Mouse (Mus musculus) thymus, postnatal 4 days (tissue): Measurements from ENCODE around the gene Tomm20.
"Not testable (repeated sequence)": the region's sequence is repeated elsewhere in the genome, so short reads cannot be mapped to it uniquely, and the experiment has no call there.

Source experiments
- DNase-seq: peaks from one replicate; pipeline ENCODE4 v3.0.0; 2021

Tomm20 gene

GRCm38 (mm10) chr8:126916611-126917010, 29.0 kb downstream of the Tomm20 start:
- DNase-seq: no peak

GRCm38 (mm10) chr8:126914609-126915375, 30.9 kb downstream of the Tomm20 start:
- no peak for DNase-seq

GRCm38 (mm10) chr8:126914107-126914490, 31.5 kb downstream of the Tomm20 start:
- DNase-seq: not testable (repeated sequence)

GRCm38 (mm10) chr8:126913241-126914106, 32.2 kb downstream of the Tomm20 start:
- no peak for DNase-seq

- no peak for DNase-seq
These were observed 36.3 kb downstream of the Tomm20 start for GRCm38 (mm10) chr8:126909371-126909802.

GRCm38 (mm10) chr8:126908805-126909204, 36.8 kb downstream of the Tomm20 start:
- DNase-seq: peak; percentile 53

- no peak for DNase-seq
These were observed 37.7 kb downstream of the Tomm20 start for GRCm38 (mm10) chr8:126907968-126908367.

- no peak for DNase-seq
These were observed 38.3 kb downstream of the Tomm20 start for GRCm38 (mm10) chr8:126907374-126907773.

- DNase-seq: peak; percentile 72
These were observed 40.3 kb downstream of the Tomm20 start for GRCm38 (mm10) chr8:126905387-126905786.

- DNase-seq: no peak
These were observed 41.7 kb downstream of the Tomm20 start for GRCm38 (mm10) chr8:126903927-126904326.

GRCm38 (mm10) chr8:126903224-126903895, 42.3 kb downstream of the Tomm20 start:
- no peak for DNase-seq

GRCm38 (mm10) chr8:126901612-126902011, 44.0 kb downstream of the Tomm20 start:
- no peak for DNase-seq

- DNase-seq: no peak
These were observed 44.6 kb downstream of the Tomm20 start for GRCm38 (mm10) chr8:126901049-126901448.

- no peak for DNase-seq
These were observed 50.5 kb downstream of the Tomm20 start for GRCm38 (mm10) chr8:126895133-126895532.

GRCm38 (mm10) chr8:126887639-126888006, 58.0 kb downstream of the Tomm20 start:
- DNase-seq: no peak

GRCm38 (mm10) chr8:126886741-126887638, 58.7 kb downstream of the Tomm20 start:
- DNase-seq: no peak

- peak; percentile 70 for DNase-seq
These were observed 59.8 kb downstream of the Tomm20 start for GRCm38 (mm10) chr8:126885554-126886485.

GRCm38 (mm10) chr8:126884202-126884926, 61.3 kb downstream of the Tomm20 start:
- DNase-seq: no peak

- no peak for DNase-seq
These were observed 61.9 kb downstream of the Tomm20 start for GRCm38 (mm10) chr8:126883752-126884151.

GRCm38 (mm10) chr8:126882586-126882985, 63.1 kb downstream of the Tomm20 start:
- DNase-seq: not testable (repeated sequence)
